Mouse (Mus musculus): ENCODE measurements around the gene Usp36. TPM values are rescaled to one million over a fixed set of nuclear protein-coding genes. Genes with fewer than 3 reads are reported as not detected.

The Usp36 gene
- total RNA-seq, 1 experiment from 2014 or later = 20.8 TPM

DNA sequence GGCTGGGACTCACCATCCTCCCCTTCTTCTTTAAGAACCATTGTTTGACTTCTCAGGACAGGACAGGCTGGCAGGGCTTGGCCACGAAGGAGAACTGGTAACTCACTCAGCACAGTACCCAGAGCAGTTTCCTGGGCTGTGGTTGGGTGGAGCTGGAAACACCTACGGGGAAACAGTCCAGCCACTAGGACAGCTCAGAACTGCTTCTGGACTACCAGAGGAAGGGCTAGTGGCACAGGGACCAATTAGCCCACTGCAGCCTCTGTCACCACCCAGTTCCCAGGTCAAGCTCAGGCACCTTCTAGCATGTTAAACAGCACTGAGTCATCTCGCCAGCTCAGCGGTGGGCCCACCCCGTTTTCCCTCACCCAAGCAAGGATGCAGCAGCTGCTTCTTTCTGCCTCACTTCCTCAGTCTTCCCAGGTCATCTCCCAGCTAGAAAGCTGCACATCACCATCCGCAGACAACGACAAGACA, 77.4 kb downstream of the Usp36 start:
- peak; percentile 20 to 56; a peak in 3 of 4 replicates for ATAC-seq (replicated peaks in 1 of 2; ENCODE audit: insufficient read depth in 1 of 2, low FRiP score in 2 of 2, low TSS enrichment in 1 of 2, low read depth in 1 of 2, poor library complexity in 2 of 2, severe bottlenecking in 2 of 2)

DNA sequence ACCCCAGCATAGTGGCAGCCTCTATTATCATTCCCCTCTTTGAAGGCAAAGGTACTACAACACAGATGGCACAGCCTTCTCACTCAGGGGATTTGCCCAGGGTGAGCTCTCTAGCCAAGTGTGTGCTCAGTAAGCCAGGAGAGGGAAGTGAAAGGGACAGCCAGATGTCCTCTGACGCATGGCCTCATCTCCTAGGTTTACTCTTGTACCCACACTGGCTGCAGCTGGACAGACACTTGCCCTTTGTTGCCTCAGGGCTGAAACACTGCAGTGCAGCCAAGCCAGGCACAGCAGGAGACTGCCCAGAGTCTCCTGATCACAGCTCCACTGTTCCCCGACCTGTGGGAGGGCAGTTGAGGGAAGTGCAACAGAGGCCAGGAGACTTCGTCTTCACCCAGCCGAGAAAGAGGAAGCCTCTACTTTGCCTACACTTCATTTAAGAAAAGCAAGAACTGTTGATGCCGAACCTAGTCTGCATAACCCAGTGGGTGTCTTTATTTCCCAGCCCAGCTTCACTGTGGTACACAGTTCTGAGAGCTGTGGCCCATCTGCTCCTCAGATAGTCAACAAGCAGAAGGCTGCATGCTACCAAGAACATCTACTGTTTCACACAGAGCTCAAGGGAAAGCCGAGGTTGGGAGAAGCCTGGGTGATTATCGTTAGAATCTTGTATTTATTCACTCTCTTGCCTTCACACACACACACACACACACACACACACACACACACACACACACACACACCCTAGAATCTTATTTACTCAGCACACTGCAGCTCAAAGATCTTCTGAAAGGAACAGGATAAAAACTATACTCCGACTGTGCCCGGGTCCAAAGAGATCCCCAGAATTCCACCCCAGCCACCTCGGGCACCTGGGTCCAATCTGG, 78.1 kb downstream of the Usp36 start:
- ATAC-seq (replicated peaks in 1 of 2; ENCODE audit: insufficient read depth in 1 of 2, low FRiP score in 2 of 2, low TSS enrichment in 1 of 2, low read depth in 1 of 2, poor library complexity in 2 of 2, severe bottlenecking in 2 of 2) = peak; percentile 54 to 68

DNA sequence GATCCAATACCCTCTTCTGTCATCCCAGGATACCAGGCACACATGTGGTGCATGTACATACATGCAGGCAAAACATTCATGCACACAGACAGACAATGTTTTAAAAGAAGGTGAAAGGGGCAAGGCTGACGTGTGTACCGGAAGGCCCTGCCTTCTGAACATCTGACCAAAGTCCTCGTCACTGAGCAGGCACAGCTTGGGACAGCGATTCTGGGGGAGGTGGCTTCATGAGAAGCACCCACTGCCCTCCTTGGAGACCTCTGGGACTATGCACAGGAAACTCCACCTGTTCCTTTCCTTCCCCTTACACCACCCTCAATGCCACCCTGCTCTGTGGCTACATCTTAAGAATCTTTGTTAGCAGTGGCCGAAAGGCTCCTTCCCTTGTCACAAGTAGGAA, 79.1 kb downstream of the Usp36 start:
- 0 out of 4 replicates have a peak, but pooled peaks of 1 of the 2 experiments have one; percentile 8 for ATAC-seq (replicated peaks in 1 of 2; ENCODE audit: insufficient read depth in 1 of 2, low FRiP score in 2 of 2, low TSS enrichment in 1 of 2, low read depth in 1 of 2, poor library complexity in 2 of 2, severe bottlenecking in 2 of 2)

DNA sequence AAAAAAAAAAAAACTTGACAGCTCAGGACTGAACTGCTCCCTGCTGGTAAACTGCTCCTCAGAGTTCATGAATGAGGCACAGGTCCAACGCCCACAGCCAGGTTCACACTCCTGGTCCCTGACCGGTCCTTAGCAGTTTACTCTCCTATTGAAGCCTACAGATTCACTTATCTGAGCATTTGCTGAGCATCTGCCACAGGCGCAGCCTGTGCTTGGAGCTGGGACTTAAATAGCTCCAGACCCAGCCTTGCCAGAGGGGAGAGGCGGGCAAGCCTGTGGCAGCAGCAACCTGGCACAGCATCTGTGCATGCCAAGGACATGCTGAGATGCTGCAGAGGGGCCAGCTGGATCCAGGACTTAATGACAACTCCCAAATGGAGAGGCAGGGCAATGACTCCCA, 79.9 kb downstream of the Usp36 start:
- ATAC-seq (replicated peaks in 1 of 2; ENCODE audit: insufficient read depth in 1 of 2, low FRiP score in 2 of 2, low TSS enrichment in 1 of 2, low read depth in 1 of 2, poor library complexity in 2 of 2, severe bottlenecking in 2 of 2) = no peak

Other genes starting within 250 kb of the Usp36 start
- gene Dnah17, start 159.6 kb downstream of the Usp36 start, total RNA-seq (2017) = 0.10 and 1.1 TPM in 2 replicates
- gene Cyth1, start 41.7 kb downstream of the Usp36 start, total RNA-seq (2017) = 31.0 and 48.1 TPM in 2 replicates
- 1.5 and 1.8 TPM in 2 replicates for gene Cep295nl, start 52.3 kb upstream of the Usp36 start, total RNA-seq (2017)
- gene Timp2, start 65.5 kb upstream of the Usp36 start, total RNA-seq (2017) = 23.0 TPM in 2 replicates
- 133 and 164 TPM in 2 replicates for gene Lgals3bp, start 111.8 kb upstream of the Usp36 start, total RNA-seq (2017)
- gene Cant1, start 128.8 kb upstream of the Usp36 start, total RNA-seq (2017) = 19.4 and 22.5 TPM in 2 replicates
- gene C1qtnf1, start 138.0 kb upstream of the Usp36 start, total RNA-seq (2017) = not detected in 2 replicates
- gene Engase, start 186.6 kb upstream of the Usp36 start, total RNA-seq (2017) = 5.9 and 6.7 TPM in 2 replicates

Data from hematopoietic stem cell, adult 5-6 weeks (primary cell).